Mouse (Mus musculus) colon, adult 2 months (tissue): ENCODE results near the gene Samd4b. TPM values are rescaled to one million over a fixed set of nuclear protein-coding genes. Genes with fewer than 3 reads are reported as not detected.

ENCODE experiments used
- polyA plus RNA-seq: library from polyadenylated mRNA; depleted of rRNA; stranded (reverse); fragments of >200 nt; gene quantifications from 2 replicates; pipeline ENCODE4 v1.2.3, GENCODE M21; 2012; rRNA removed

The Samd4b gene
- polyA plus RNA-seq = 99.8 and 116 TPM in 2 replicates

GRCm38 (mm10) chr7:28597642-28598446 is at the start of gene Samd4b, which contains the start of gene Pak4:
Gene Samd4b, minus strand, starts transcription at chr7:28598144.
Gene Pak4, minus strand, starts transcription at chr7:28598185.

GRCm38 (mm10) chr7:28631073-28631472 is 33.1 kb upstream of the Samd4b start, which contains the start of gene Acp7:
Gene Acp7, minus strand, starts transcription at chr7:28631332.

GRCm38 (mm10) chr7:28547154-28547553 is 50.8 kb downstream of the Samd4b start, which contains the start of gene Nccrp1:
Gene Nccrp1, minus strand, starts transcription at chr7:28547254.

GRCm38 (mm10) chr7:28540526-28540925 is 57.4 kb downstream of the Samd4b start, which contains the start of gene Sycn:
Gene Sycn, plus strand, starts transcription at chr7:28540885.

GRCm38 (mm10) chr7:28522536-28522935 is 75.4 kb downstream of the Samd4b start, which contains the start of gene Ifnl3:
Gene Ifnl3, plus strand, starts transcription at chr7:28522836.

GRCm38 (mm10) chr7:28510405-28510974 is 87.5 kb downstream of the Samd4b start, which contains the start of gene Ifnl2:
Gene Ifnl2, minus strand, starts transcription at chr7:28510455.

GRCm38 (mm10) chr7:28451531-28452360 is 146.2 kb downstream of the Samd4b start, which contains the start of gene Lrfn1:
Gene Lrfn1, plus strand, starts transcription at chr7:28451980.

GRCm38 (mm10) chr7:28436932-28437570 is 160.9 kb downstream of the Samd4b start, which contains the start of gene Gmfg:
Gene Gmfg, plus strand, starts transcription at chr7:28437447.

GRCm38 (mm10) chr7:28392429-28393271 is 205.3 kb downstream of the Samd4b start, which contains the start of the genes Med29 and Paf1:
Gene Med29, minus strand, starts transcription at chr7:28392708.
Gene Paf1, plus strand, starts transcription at chr7:28392951.

GRCm38 (mm10) chr7:28380237-28381016 is 217.5 kb downstream of the Samd4b start, which contains the start of gene Zfp36:
Gene Zfp36, minus strand, starts transcription at chr7:28380253.

GRCm38 (mm10) chr7:28372251-28373108 is 225.5 kb downstream of the Samd4b start, which contains the start of gene Plekhg2:
Gene Plekhg2, minus strand, starts transcription at chr7:28372599.

GRCm38 (mm10) chr7:28350155-28350883 is 247.6 kb downstream of the Samd4b start, which contains the start of gene Rps16:
Gene Rps16, plus strand, starts transcription at chr7:28350652.

Other genes starting within 250 kb of the Samd4b start
- 1,165 and 1,439 TPM in 2 replicates for gene Rps16, start 247.5 kb downstream of the Samd4b start, polyA plus RNA-seq
- gene Plekhg2, start 225.5 kb downstream of the Samd4b start, polyA plus RNA-seq = 24.4 and 27.5 TPM in 2 replicates
- gene Zfp36, start 217.9 kb downstream of the Samd4b start, polyA plus RNA-seq = 66.9 and 93.6 TPM in 2 replicates
- gene Med29, start 205.4 kb downstream of the Samd4b start, polyA plus RNA-seq = 46.6 and 48.5 TPM in 2 replicates
- gene Paf1, start 205.2 kb downstream of the Samd4b start, polyA plus RNA-seq = 77.0 and 82.7 TPM in 2 replicates
- 7.5 and 12.5 TPM in 2 replicates for gene Gmfg, start 160.7 kb downstream of the Samd4b start, polyA plus RNA-seq
- 5.8 and 6.1 TPM in 2 replicates for gene Lrfn1, start 146.2 kb downstream of the Samd4b start, polyA plus RNA-seq
- gene Ifnl2, start 87.7 kb downstream of the Samd4b start, polyA plus RNA-seq = not detected in 2 replicates
- not detected in 2 replicates for gene Ifnl3, start 75.3 kb downstream of the Samd4b start, polyA plus RNA-seq
- gene Sycn, start 57.3 kb downstream of the Samd4b start, polyA plus RNA-seq = 4,353 and 7,367 TPM in 2 replicates
- 4.8 and 11.5 TPM in 2 replicates for gene Nccrp1, start 50.9 kb downstream of the Samd4b start, polyA plus RNA-seq
- 106 and 117 TPM in 2 replicates for gene Pak4, start within 50 bp of the Samd4b start, polyA plus RNA-seq
- gene Acp7, start 33.2 kb upstream of the Samd4b start, polyA plus RNA-seq = not detected in 2 replicates
- gene Fbxo27, start 94.7 kb upstream of the Samd4b start, polyA plus RNA-seq = 5.7 and 6.3 TPM in 2 replicates
- gene Fbxo17, start 118.7 kb upstream of the Samd4b start, polyA plus RNA-seq = 3.8 and 5.6 TPM in 2 replicates
- gene Mrps12, start 143.7 kb upstream of the Samd4b start, polyA plus RNA-seq = 99.3 and 121 TPM in 2 replicates
- 24.4 and 27.2 TPM in 2 replicates for gene Sars2, start 143.8 kb upstream of the Samd4b start, polyA plus RNA-seq
- gene Ccer2, start 158.0 kb upstream of the Samd4b start, polyA plus RNA-seq = 0.10 TPM in 1 of 2 replicates, not detected in the other
- gene Sirt2, start 168.6 kb upstream of the Samd4b start, polyA plus RNA-seq = 56.6 and 62.7 TPM in 2 replicates
- gene Nfkbib, start 169.4 kb upstream of the Samd4b start, polyA plus RNA-seq = 77.5 and 94.6 TPM in 2 replicates
- 2.8 and 3.5 TPM in 2 replicates for gene Rinl, start 190.8 kb upstream of the Samd4b start, polyA plus RNA-seq
- 164 and 188 TPM in 2 replicates for gene Hnrnpl, start 210.4 kb upstream of the Samd4b start, polyA plus RNA-seq
- 328 and 330 TPM in 2 replicates for gene Ech1, start 227.1 kb upstream of the Samd4b start, polyA plus RNA-seq
- gene Lgals4, start 235.7 kb upstream of the Samd4b start, polyA plus RNA-seq = 3,828 and 4,206 TPM in 2 replicates